Mouse (Mus musculus): Measurements from ENCODE around the gene Slc25a21. TPM values are rescaled to one million over a fixed set of nuclear protein-coding genes. Genes with fewer than 3 reads are reported as not detected.

Slc25a21 gene
- polyA plus RNA-seq, 1 experiment from 2014 or later = 0.52 TPM

DNA sequence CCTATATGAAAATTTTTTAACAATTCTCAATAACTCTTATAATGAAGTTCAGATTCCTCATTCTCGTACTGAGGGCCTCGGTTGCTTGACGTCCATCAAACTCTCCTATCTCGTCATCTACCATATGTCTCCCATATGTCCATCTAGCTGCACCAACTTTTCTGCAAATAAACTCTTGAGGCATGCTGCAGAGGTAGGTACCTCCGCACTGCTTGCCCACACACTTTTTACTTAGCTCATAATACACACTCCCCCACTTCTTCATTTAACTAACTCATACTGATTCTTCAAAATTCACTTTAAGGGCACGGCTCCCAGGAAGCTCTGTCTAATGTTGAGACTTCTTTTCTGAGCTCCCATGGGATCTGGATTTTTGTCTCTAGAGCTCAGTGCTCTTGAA is 222.0 kb downstream of the Slc25a21 start:
- 81% methylated on average over 6 of the region's 6 CpGs for WGBS
- Histone ChIP-seq H3K27me3 (no peaks in the 10 kb centered on the region), H3K4me1 (no peaks in the 10 kb centered on the region), H3K4me2 (replicated peaks) (no peak overlapping the region), H3K27ac (no peak overlapping the region), H3K4me3 (no peak overlapping the region), H3K9ac (no peak overlapping the region), H3K36me3 (no peaks in the 10 kb centered on the region), H3K9me3 (replicated peaks) (no peaks in the 10 kb centered on the region)
- no peak for ATAC-seq (ENCODE audit: low FRiP score)

DNA sequence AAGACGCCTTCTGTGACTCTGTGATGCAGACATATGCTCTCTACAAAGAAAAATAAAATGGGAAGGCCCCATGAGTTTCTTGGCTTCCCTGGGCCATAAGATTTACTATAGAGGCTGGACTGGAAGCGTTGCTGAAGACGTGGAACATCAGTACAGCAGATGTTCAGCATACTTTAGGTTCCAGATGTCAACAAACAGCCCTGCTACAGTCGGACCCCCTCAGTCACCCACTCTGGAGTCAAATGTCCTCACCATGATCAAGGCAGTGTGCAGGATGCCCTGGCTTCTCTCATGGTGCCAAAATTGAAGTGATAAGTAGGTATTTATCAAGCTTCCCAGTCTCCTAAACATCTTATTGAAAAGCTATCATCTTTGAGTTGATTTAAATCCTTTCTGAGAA is 234.0 kb downstream of the Slc25a21 start:
- H3K9ac ChIP-seq = no peak overlapping the region
- H3K27me3 ChIP-seq = 0 out of 2 replicates have a peak, but pooled peaks cover 3% of the 10 kb centered on the region
- H3K4me1 ChIP-seq = peaks cover 10% of the 10 kb centered on the region; the same call in 1 of the 2 replicates
- H3K36me3 ChIP-seq = no peaks in the 10 kb centered on the region
- H3K27ac ChIP-seq = no peak overlapping the region
- no peak for ATAC-seq (ENCODE audit: low FRiP score)
- 56% methylated on average over 4 of the region's 4 CpGs for WGBS
- no peak overlapping the region for H3K4me2 ChIP-seq (replicated peaks)
- H3K9me3 ChIP-seq (replicated peaks) = no peaks in the 10 kb centered on the region
- H3K4me3 ChIP-seq = no peak overlapping the region

DNA sequence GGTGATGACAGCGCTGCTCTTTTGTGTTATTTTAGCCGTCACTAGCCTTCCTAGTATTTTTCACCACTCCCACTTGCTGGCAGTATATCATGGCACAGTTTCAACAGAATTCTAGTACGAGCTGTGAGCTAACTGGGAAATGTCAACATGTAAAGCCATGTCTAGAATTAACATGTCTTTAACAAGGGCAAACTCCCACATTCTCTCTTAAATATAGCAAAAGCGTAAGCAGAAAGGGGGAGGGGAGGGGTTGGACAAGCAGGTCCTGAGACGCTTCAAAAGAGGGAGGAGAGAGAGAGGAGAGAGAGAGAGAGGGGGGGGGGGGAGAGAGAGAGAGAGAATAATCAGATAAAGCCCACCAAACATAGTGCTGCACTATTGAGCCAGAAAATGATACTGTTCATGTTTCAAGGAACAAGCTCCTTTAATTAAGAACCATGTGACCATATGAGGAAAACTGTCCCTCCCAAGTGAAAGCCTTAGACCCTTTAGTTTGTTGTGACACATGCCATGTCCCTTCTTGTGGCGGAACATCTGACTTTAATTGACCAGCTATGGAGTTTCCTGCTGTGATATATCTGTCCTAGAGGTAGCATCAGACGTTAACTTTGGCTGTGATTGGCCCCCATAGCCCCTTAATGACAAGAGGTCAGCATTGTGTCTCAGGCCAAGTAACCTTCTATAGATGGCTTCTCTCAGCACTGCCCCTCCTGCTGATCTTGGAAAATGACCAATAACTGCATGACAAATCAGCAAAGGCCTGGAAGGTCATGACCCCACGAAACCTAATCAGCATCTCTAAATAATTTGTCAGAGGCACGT is 237.8 kb downstream of the Slc25a21 start:
- H3K27ac ChIP-seq = no peak overlapping the region
- H3K27me3 ChIP-seq = 0 out of 2 replicates have a peak, but pooled peaks cover 3% of the 10 kb centered on the region
- no peak overlapping the region for H3K9ac ChIP-seq
- peaks cover 11% of the 10 kb centered on the region; the same call in 1 of the 2 replicates for H3K4me1 ChIP-seq
- 15% methylated on average over 8 of the region's 9 CpGs for WGBS
- no peaks in the 10 kb centered on the region for H3K9me3 ChIP-seq (replicated peaks)
- ATAC-seq (ENCODE audit: low FRiP score) = no peak
- no peak overlapping the region for H3K4me3 ChIP-seq
- no peaks in the 10 kb centered on the region for H3K36me3 ChIP-seq
- peak overlapping the region; percentile 34 for H3K4me2 ChIP-seq (replicated peaks)

DNA sequence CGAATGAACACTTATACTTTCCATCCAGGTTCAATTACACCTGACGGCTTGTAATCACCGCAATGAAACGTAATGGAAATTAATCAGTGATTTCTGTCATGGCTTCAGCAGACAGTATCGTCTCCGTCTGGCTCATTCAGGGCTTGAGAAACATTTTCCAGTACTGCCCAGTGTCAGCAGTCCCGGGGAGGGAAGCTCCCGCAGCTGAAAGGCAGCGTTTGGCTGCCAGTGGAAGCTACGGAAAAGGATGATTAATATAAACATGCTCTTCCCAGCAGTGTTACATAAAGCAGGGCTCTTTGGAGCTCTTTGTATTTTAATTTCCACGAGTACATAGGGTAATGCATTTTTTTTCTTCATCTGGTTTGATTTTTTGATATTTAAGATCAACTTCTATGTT is 239.0 kb downstream of the Slc25a21 start:
- peaks cover 11% of the 10 kb centered on the region; the same call in 1 of the 2 replicates for H3K4me1 ChIP-seq
- H3K4me2 ChIP-seq (replicated peaks) = no peak overlapping the region
- ATAC-seq (ENCODE audit: low FRiP score) = no peak
- no peak overlapping the region for H3K9ac ChIP-seq
- H3K27ac ChIP-seq = no peak overlapping the region
- no peaks in the 10 kb centered on the region for H3K36me3 ChIP-seq
- 0 out of 2 replicates have a peak, but pooled peaks cover 3% of the 10 kb centered on the region for H3K27me3 ChIP-seq
- H3K4me3 ChIP-seq = no peak overlapping the region
- 41% methylated on average over 11 of the region's 11 CpGs for WGBS
- no peaks in the 10 kb centered on the region for H3K9me3 ChIP-seq (replicated peaks)

DNA sequence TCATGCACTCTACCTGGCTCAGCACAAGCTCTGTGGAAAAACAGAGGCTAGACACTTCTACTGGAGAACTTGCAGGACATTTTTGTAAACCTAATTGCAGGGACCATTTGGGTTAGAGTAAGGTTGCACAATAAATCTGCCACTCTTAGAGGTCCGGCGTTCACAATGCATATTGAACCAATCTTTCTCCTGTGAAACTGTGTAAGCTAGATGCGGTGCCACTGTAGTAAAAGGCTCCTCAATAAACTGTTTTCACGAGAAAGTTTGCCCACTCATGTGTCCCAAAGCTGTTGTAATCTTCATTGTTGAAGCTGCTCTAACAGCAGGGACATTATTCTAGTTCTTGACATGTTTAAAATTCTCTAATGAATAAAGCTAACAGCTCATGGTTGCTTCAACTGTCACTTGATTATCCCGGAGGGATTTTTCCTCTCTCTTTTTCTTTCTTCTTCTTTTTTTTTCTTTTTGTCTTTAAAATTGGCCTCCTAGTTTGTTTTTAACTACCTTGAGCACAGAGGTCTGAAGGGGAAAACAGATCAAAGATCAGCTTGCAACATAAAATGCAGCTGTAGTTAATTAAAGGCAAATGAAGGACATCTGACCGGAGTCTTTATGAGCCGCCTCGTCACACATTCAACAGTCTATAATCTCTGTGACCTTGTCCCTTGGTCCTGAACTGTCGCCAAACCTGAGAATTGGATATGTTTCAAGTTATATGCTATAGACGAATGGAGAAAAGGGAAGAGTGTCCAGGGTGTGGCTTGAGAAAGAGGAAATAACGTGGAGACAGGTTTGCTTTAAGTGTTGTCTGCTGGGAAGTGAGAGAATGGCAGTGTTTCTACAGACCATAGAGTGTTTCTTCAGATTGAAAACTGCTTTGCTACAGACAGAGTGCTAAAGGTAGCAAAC is 245.3 kb downstream of the Slc25a21 start:
- H3K9me3 ChIP-seq (replicated peaks) = no peaks in the 10 kb centered on the region
- WGBS = 61% methylated on average over 11 of the region's 11 CpGs
- no peak overlapping the region for H3K9ac ChIP-seq
- H3K27me3 ChIP-seq = no peaks in the 10 kb centered on the region
- H3K4me1 ChIP-seq = no peaks in the 10 kb centered on the region
- H3K36me3 ChIP-seq = no peaks in the 10 kb centered on the region
- H3K4me2 ChIP-seq (replicated peaks) = no peak overlapping the region
- H3K27ac ChIP-seq = no peak overlapping the region
- H3K4me3 ChIP-seq = no peak overlapping the region
- ATAC-seq (ENCODE audit: low FRiP score) = no peak

DNA sequence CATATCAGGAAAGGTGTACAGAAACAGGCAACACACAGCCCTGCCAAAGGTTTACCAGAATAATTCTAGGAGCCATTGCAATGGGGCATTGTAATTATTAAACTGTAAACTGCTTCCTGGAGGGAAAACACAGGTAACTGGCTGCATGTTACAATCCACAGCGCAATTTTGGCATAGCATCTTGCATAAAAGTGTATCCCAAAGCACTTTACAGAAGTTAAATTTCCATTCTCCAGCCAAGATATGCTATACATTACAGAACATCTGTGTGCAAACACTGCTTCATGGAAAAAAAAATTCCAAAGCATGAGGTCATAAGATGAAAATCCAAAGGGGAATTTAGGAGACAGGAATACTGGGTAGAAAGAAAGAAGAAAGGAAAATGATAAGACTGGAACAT is 253.0 kb downstream of the Slc25a21 start:
- no peak overlapping the region for H3K27ac ChIP-seq
- WGBS = 89% methylated on average over 1 of the region's 1 CpGs
- no peak for ATAC-seq (ENCODE audit: low FRiP score)
- H3K9ac ChIP-seq = no peak overlapping the region
- no peaks in the 10 kb centered on the region for H3K36me3 ChIP-seq
- H3K27me3 ChIP-seq = no peaks in the 10 kb centered on the region
- H3K4me2 ChIP-seq (replicated peaks) = no peak overlapping the region
- H3K9me3 ChIP-seq (replicated peaks) = no peaks in the 10 kb centered on the region
- no peaks in the 10 kb centered on the region for H3K4me1 ChIP-seq
- H3K4me3 ChIP-seq = no peak overlapping the region

DNA sequence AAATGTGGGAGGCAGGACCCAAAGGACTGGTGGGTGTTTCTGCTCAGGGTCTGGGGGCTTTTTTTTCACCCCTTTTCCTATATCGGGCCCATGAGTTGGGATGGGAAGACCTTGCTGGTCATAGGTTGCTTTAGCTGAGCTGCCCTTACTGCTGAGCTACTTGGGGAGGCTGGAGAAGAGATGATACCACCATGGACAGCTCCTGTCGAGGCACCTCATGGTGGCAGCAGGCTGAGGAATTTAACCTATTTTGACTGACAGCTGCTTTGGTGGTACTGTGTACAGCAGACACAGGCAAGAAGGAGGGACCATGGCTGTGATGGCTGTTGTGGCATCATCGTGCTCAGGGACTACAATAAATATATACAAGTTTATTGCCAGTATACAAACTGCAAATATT is 256.4 kb downstream of the Slc25a21 start:
- 61% methylated on average over 3 of the region's 3 CpGs for WGBS
- no peak overlapping the region for H3K4me3 ChIP-seq
- H3K9ac ChIP-seq = no peak overlapping the region
- no peaks in the 10 kb centered on the region for H3K36me3 ChIP-seq
- H3K4me2 ChIP-seq (replicated peaks) = no peak overlapping the region
- H3K27me3 ChIP-seq = no peaks in the 10 kb centered on the region
- ATAC-seq (ENCODE audit: low FRiP score) = no peak
- H3K4me1 ChIP-seq = no peaks in the 10 kb centered on the region
- H3K9me3 ChIP-seq (replicated peaks) = no peaks in the 10 kb centered on the region
- no peak overlapping the region for H3K27ac ChIP-seq

DNA sequence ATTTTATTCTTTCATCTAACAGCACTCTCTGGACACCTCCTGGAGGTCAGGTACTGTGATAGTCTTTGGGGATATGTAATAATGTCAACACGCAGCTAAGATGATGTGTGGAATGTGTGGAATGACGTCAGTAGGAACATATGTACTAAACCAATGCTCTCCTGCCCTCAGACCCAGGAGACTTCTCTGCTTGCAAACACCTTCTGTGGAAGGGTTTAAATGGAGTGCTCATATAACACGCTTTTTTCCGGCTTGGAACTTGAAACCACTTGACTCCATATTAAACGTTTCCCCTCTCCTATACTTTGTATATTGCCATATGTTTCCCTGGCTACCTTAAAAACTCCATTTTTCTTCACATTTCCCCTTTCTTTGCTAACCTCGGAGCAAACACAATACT is 279.1 kb downstream of the Slc25a21 start:
- no peak overlapping the region for H3K4me3 ChIP-seq
- H3K9ac ChIP-seq = no peak overlapping the region
- H3K4me1 ChIP-seq = no peaks in the 10 kb centered on the region
- ATAC-seq (ENCODE audit: low FRiP score) = no peak
- no peaks in the 10 kb centered on the region for H3K27me3 ChIP-seq
- H3K9me3 ChIP-seq (replicated peaks) = no peaks in the 10 kb centered on the region
- no peak overlapping the region for H3K4me2 ChIP-seq (replicated peaks)
- no peak overlapping the region for H3K27ac ChIP-seq
- 71% methylated on average over 6 of the region's 6 CpGs for WGBS
- H3K36me3 ChIP-seq = no peaks in the 10 kb centered on the region

DNA sequence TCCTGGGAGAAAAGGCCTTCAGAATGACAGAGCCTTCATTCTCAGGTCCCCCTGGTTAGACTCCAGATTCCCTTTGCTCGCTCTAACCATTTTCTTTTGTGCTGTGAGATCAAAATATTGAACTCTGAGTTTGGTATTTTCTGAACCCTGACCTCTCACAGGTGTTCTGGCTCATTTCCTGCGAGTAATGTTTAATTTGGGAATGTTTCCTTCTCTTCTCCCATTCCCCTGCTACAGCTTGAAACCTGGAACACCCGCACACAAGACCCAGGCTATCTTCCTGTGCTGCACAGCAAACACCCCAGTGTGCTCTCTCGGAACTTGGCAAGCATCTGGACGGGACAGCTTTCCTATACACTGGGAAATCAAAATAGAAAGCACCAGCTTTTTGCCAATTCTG is 290.8 kb downstream of the Slc25a21 start:
- Histone ChIP-seq H3K9me3 (replicated peaks) (no peaks in the 10 kb centered on the region), H3K4me2 (replicated peaks) (no peak overlapping the region), H3K4me3 (no peak overlapping the region), H3K27ac (no peak overlapping the region), H3K36me3 (no peaks in the 10 kb centered on the region), H3K4me1 (peaks cover 2% of the 10 kb centered on the region; the same call in 1 of the 2 replicates), H3K27me3 (no peaks in the 10 kb centered on the region), H3K9ac (no peak overlapping the region)
- WGBS = 81% methylated on average over 5 of the region's 5 CpGs
- ATAC-seq (ENCODE audit: low FRiP score) = no peak

DNA sequence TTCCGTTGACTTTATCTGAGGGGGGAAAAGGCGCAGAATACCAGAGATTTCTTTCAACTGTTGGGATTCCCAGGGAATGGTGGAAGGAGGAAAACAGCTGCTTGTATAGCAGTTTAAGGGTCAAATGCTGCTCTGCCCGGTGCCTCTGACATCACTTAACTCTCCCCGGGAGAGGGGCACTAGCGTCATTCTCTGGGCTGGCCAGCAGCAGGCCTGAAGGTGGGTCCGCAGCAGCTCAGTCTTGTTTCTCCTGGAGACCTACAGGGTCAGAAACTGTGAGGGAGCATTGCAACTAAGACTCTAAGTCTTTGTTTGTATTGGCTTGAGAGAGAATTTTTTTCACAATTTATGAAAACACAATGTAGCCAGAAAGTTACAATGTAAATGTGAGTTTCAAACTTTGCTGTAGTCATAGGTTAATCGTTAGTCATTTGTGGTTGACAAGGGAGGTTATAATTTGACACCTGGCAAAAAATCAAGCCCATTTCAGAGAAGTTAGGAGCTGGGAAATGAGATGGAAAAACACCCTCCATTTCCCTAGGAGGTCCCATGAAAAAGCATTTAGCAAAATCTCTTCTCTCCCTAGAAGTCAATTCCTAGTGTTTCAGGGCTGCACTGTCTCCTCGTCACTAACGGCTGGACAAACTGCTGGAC is 291.5 kb downstream of the Slc25a21 start:
- no peaks in the 10 kb centered on the region for H3K36me3 ChIP-seq
- peaks cover 2% of the 10 kb centered on the region; the same call in 1 of the 2 replicates for H3K4me1 ChIP-seq
- H3K9ac ChIP-seq = no peak overlapping the region
- no peak overlapping the region for H3K4me2 ChIP-seq (replicated peaks)
- H3K27ac ChIP-seq = no peak overlapping the region
- 42% methylated on average over 9 of the region's 9 CpGs for WGBS
- no peaks in the 10 kb centered on the region for H3K9me3 ChIP-seq (replicated peaks)
- no peak overlapping the region for H3K4me3 ChIP-seq
- H3K27me3 ChIP-seq = no peaks in the 10 kb centered on the region
- ATAC-seq (ENCODE audit: low FRiP score) = no peak

DNA sequence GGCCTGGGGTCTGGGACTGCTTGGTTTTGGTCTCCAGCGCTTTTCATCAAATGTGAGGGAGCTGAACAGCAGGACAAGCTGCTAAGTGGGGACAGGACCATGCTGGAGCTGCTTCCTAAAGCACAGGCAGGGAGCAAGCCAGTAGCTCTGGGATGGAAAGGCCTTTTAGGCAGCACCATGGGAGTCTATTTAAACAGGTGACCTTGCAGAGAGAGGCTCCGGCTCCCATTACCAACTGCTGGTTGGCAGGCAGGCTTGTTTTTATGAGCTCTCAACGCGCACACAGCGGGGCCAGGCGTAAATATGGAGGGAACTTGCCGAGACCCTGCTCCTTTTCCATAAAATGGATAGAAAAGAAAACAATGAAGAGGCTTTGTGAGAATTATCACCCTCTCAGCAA is 292.1 kb downstream of the Slc25a21 start:
- H3K4me1 ChIP-seq = peaks cover 2% of the 10 kb centered on the region; the same call in 1 of the 2 replicates
- no peak for ATAC-seq (ENCODE audit: low FRiP score)
- no peak overlapping the region for H3K27ac ChIP-seq
- 24% methylated on average over 7 of the region's 7 CpGs for WGBS
- no peaks in the 10 kb centered on the region for H3K27me3 ChIP-seq
- H3K4me3 ChIP-seq = no peak overlapping the region
- no peaks in the 10 kb centered on the region for H3K9me3 ChIP-seq (replicated peaks)
- H3K4me2 ChIP-seq (replicated peaks) = no peak overlapping the region
- H3K36me3 ChIP-seq = no peaks in the 10 kb centered on the region
- H3K9ac ChIP-seq = no peak overlapping the region

All from hindbrain, embryonic 12.5 days (tissue).